Mouse (Mus musculus): Measurements from ENCODE around the gene Rad23a.

Gene Rad23a

GRCm38 (mm10) chr8:84840248-84840999 lies at the start of gene Rad23a:
Gene Rad23a (minus strand): TSS chr8:84840665.
- DNase-seq (ENCODE audit: low spot score in 2 of 2) = peak; percentile 87 to 91

- no peak for DNase-seq (ENCODE audit: low spot score in 2 of 2)
Observed at GRCm38 (mm10) chr8:84889141-84889540, 48.7 kb upstream of the Rad23a start.

GRCm38 (mm10) chr8:84888280-84888679 lies 47.8 kb upstream of the Rad23a start:
- DNase-seq (ENCODE audit: low spot score in 2 of 2) = no peak

- DNase-seq (ENCODE audit: low spot score in 2 of 2) = no peak
Observed at GRCm38 (mm10) chr8:84884728-84885127, 44.3 kb upstream of the Rad23a start.

GRCm38 (mm10) chr8:84878915-84879314 lies 38.5 kb upstream of the Rad23a start:
- DNase-seq (ENCODE audit: low spot score in 2 of 2) = no peak

GRCm38 (mm10) chr8:84877297-84878035 lies 37.0 kb upstream of the Rad23a start:
- no peak for DNase-seq (ENCODE audit: low spot score in 2 of 2)

- no peak for DNase-seq (ENCODE audit: low spot score in 2 of 2)
Observed at GRCm38 (mm10) chr8:84874339-84874738, 33.9 kb upstream of the Rad23a start.

GRCm38 (mm10) chr8:84873016-84873415 lies 32.6 kb upstream of the Rad23a start:
- DNase-seq (ENCODE audit: low spot score in 2 of 2) = no peak

- no peak for DNase-seq (ENCODE audit: low spot score in 2 of 2)
Observed at GRCm38 (mm10) chr8:84872309-84872965, 32.0 kb upstream of the Rad23a start.

GRCm38 (mm10) chr8:84871376-84872308 lies 31.2 kb upstream of the Rad23a start, which contains the start of gene Syce2:
Gene Syce2 (plus strand): TSS chr8:84872111.
- DNase-seq (ENCODE audit: low spot score in 2 of 2) = peak; percentile 71 to 87

GRCm38 (mm10) chr8:84856864-84857441 lies 16.5 kb upstream of the Rad23a start, which contains the start of gene Farsa:
Gene Farsa (plus strand): TSS chr8:84856989.
- peak; percentile 87 to 92 for DNase-seq (ENCODE audit: low spot score in 2 of 2)

GRCm38 (mm10) chr8:84856434-84856833 lies 16.0 kb upstream of the Rad23a start:
- no peak for DNase-seq (ENCODE audit: low spot score in 2 of 2)

GRCm38 (mm10) chr8:84847684-84848435 lies 7.4 kb upstream of the Rad23a start:
- DNase-seq (ENCODE audit: low spot score in 2 of 2) = no peak

GRCm38 (mm10) chr8:84846722-84847572 lies 6.5 kb upstream of the Rad23a start, which contains the start of gene Calr:
Gene Calr (minus strand): TSS chr8:84846934.
- peak; percentile 99 for DNase-seq (ENCODE audit: low spot score in 2 of 2)

GRCm38 (mm10) chr8:84846094-84846721 lies 5.7 kb upstream of the Rad23a start:
- no peak for DNase-seq (ENCODE audit: low spot score in 2 of 2)

GRCm38 (mm10) chr8:84845355-84846093 lies 5.1 kb upstream of the Rad23a start:
- no peak for DNase-seq (ENCODE audit: low spot score in 2 of 2)

GRCm38 (mm10) chr8:84844397-84845070 lies 4.1 kb upstream of the Rad23a start:
- no peak for DNase-seq (ENCODE audit: low spot score in 2 of 2)

All from urinary bladder, postnatal 4 days (tissue).